Mouse (Mus musculus) bone marrow, adult 2 months (tissue): ENCODE data around the gene Uaca.

Source experiments
- CTCF ChIP-seq: fragments of 200-500 bp; IDR thresholded peaks from 2 replicates; pipeline ENCODE4 v1.5.1; 2011; ENCODE audit warnings: low read length, control low read depth; ENCODE audit not compliant: control insufficient read depth, insufficient read depth
- POLR2A ChIP-seq: fragments of 200-500 bp; IDR thresholded peaks from 2 replicates; pipeline ENCODE4 v1.6.1; 2011; ENCODE audit warnings: low read depth, mild to moderate bottlenecking, control low read depth, low read length, borderline replicate concordance; ENCODE audit not compliant: control insufficient read depth

DNA sequence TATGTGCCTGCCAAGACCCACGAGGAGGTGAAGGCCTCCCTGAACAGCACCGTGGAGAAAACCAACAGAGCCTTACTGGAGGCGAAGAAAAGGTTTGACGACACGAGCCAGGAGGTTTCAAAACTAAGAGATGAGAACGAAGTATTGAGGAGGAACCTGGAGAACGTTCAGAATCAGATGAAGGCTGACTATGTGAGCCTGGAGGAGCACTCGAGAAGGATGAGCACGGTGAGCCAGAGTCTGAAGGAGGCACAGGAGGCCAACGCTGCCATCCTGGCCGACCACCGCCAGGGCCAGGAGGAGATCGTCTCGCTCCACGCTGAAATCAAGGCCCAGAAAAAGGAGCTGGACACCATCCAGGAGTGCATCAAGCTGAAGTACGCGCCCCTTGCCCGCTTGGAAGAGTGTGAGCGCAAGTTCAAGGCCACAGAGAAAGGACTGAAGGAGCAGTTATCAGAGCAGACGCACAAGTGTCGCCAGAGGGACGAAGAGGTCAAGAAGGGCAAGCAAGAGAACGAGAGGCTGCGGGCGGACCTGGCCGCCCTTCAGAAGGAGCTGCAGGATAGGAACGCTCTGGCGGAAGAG lies 76.7 kb downstream of the Uaca start:
- no peak for TF ChIP-seq POLR2A
- TF ChIP-seq CTCF: no peak
